Mouse (Mus musculus): ENCODE data around the gene Ftsj1. TPM values are rescaled to one million over a fixed set of nuclear protein-coding genes. Genes with fewer than 3 reads are reported as not detected.

Ftsj1 gene
- polyA plus RNA-seq, 1 experiment from 2014 or later = 47.6 TPM

DNA sequence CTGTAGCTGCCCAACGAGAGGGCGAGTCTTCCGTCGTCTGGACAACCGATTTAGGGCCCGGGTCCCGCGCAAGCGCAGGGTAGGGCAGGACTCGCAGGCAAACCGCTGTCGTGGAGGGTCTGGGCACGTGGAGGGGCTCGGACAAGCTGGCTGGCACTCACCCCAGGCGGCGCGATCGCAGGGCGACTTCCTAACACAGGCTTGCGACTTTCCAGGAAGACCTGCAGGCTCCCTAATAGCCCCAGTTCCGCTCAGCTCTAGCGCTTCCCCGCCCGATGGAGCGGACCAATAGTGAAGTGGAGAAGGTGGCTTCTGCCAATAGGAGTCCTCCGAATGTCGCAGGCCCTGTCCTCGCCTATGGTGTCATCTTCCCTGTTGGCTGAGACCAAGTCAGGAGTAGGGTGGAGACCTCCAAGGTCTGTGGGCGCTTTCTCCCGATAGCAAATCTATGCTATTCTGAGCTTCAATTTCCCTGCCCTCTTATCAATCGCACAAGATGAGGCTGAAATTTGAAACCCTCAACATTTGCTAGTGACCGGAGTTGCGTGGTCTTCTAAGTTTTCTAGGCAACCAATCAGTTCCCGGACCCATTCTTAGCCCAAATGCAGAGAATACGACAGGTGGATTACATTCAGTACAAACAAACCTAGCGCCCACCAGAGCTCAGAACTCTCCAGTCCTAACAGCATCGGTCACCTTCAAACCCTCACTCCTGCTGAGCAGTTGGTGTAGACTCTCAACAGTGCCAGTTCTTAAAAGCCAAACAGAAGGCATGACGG, 59.4 kb downstream of the Ftsj1 start:
- peak overlapping the region; percentile 73 for H3K27ac ChIP-seq
- WGBS = 15% methylated on average over 38 of the region's 38 CpGs
- peak overlapping the region; percentile 51 for H3K9ac ChIP-seq (replicated peaks)

DNA sequence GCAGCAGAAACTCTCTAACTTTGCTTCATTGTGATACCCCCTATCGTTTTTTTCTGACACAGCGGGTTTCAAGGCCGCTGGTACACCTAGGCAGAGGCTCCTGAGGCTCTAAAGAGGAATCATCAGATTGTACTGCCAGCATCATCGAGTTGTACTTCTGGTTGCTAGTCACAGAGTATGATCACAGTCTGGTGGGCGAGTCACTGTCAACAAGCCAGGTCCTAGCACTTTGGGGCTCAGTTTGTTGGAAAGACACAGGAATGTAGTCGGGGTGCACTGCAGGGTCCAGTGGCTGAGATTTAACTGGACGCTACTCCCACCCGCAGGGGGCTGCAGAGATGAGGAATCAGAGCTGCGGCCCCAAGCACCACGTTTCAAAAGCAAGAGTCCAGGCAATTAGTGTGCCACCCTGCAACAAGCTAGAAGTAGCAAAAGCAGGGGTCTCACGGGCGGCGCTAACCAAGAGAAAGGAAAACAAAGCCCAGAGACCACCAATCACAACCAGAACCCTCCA, 60.0 kb downstream of the Ftsj1 start:
- Histone ChIP-seq H3K9me3 (0 out of 2 replicates have a peak, but pooled peaks cover 4% of the 10 kb centered on the region), H3K27me3 (no peaks in the 10 kb centered on the region), H3K4me3 (replicated peaks) (peak overlapping the region; percentile 49), H3K4me1 (replicated peaks) (no peaks in the 10 kb centered on the region), H3K4me2 (peak overlapping the region; percentile 58), H3K9ac (replicated peaks) (peak overlapping the region; percentile 51), H3K27ac (peak overlapping the region; percentile 73; the same call in 1 of the 2 replicates), H3K36me3 (no peaks in the 10 kb centered on the region)
- WGBS = 17% methylated on average over 13 of the region's 13 CpGs
- ATAC-seq (ENCODE audit: insufficient number of reproducible peaks, insufficient read depth, low FRiP score, low TSS enrichment, low read depth) = no peak

More for the DNA sequence above, 59.4 kb downstream of the Ftsj1 start:
- Histone ChIP-seq H3K4me2 (peak overlapping the region; percentile 58), H3K27me3 (no peaks in the 10 kb centered on the region), H3K4me1 (replicated peaks) (no peaks in the 10 kb centered on the region), H3K9me3 (0 out of 2 replicates have a peak, but pooled peaks cover 4% of the 10 kb centered on the region), H3K4me3 (replicated peaks) (peak overlapping the region; percentile 49), H3K36me3 (no peaks in the 10 kb centered on the region)
- peak; percentile 93 for ATAC-seq (ENCODE audit: insufficient number of reproducible peaks, insufficient read depth, low FRiP score, low TSS enrichment, low read depth)

Other genes with a start within 250 kb of the Ftsj1 start
- gene Glod5, start 233.9 kb downstream of the Ftsj1 start, polyA plus RNA-seq (2016; fragmentation: Nextera tagmentation; extraction: Ambion mirVana) = not detected in 2 replicates
- 87.7 and 90.6 TPM in 2 replicates for gene Suv39h1, start 177.6 kb downstream of the Ftsj1 start, polyA plus RNA-seq (2016; fragmentation: Nextera tagmentation; extraction: Ambion mirVana)
- gene Was, start 161.9 kb downstream of the Ftsj1 start, polyA plus RNA-seq (2016; fragmentation: Nextera tagmentation; extraction: Ambion mirVana) = 0.10 and 0.31 TPM in 2 replicates
- gene Wdr13, start 119.5 kb downstream of the Ftsj1 start, polyA plus RNA-seq (2016; fragmentation: Nextera tagmentation; extraction: Ambion mirVana) = 20.5 and 20.9 TPM in 2 replicates
- gene Rbm3, start 106.5 kb downstream of the Ftsj1 start, polyA plus RNA-seq (2016; fragmentation: Nextera tagmentation; extraction: Ambion mirVana) = 531 and 573 TPM in 2 replicates
- 13.8 and 14.6 TPM in 2 replicates for gene Tbc1d25, start 76.2 kb downstream of the Ftsj1 start, polyA plus RNA-seq (2016; fragmentation: Nextera tagmentation; extraction: Ambion mirVana)
- gene Ebp, start 58.9 kb downstream of the Ftsj1 start, polyA plus RNA-seq (2016; fragmentation: Nextera tagmentation; extraction: Ambion mirVana) = 23.3 and 28.2 TPM in 2 replicates
- 11.4 and 13.2 TPM in 2 replicates for gene Porcn, start 45.9 kb downstream of the Ftsj1 start, polyA plus RNA-seq (2016; fragmentation: Nextera tagmentation; extraction: Ambion mirVana)
- 1.0 and 1.4 TPM in 2 replicates for gene Slc38a5, start 18.7 kb upstream of the Ftsj1 start, polyA plus RNA-seq (2016; fragmentation: Nextera tagmentation; extraction: Ambion mirVana)
- not detected in 2 replicates for gene Ssxb10, start 75.0 kb upstream of the Ftsj1 start, polyA plus RNA-seq (2016; fragmentation: Nextera tagmentation; extraction: Ambion mirVana)
- gene Ssxb9, start 114.6 kb upstream of the Ftsj1 start, polyA plus RNA-seq (2016; fragmentation: Nextera tagmentation; extraction: Ambion mirVana) = not detected in 2 replicates
- not detected in 2 replicates for gene Ssxb1, start 160.9 kb upstream of the Ftsj1 start, polyA plus RNA-seq (2016; fragmentation: Nextera tagmentation; extraction: Ambion mirVana)
- gene Ssxb2, start 209.3 kb upstream of the Ftsj1 start, polyA plus RNA-seq (2016; fragmentation: Nextera tagmentation; extraction: Ambion mirVana) = not detected in 2 replicates

Measured in limb, embryonic 12.5 days (tissue).